Mouse (Mus musculus): ENCODE data around the gene Rrp15.
"Not testable (repeated sequence)": the region's sequence is repeated elsewhere in the genome, so short reads cannot be mapped to it uniquely, and the experiment has no call there.

The Rrp15 gene

GRCm38 (mm10) chr1:186748724-186749653, at the start of gene Rrp15:
Gene Rrp15, minus strand, starts transcription at chr1:186749358.
- DNase-seq (ENCODE audit: extremely low spot score, low read depth, low spot score), result peak; percentile 93

DNA sequence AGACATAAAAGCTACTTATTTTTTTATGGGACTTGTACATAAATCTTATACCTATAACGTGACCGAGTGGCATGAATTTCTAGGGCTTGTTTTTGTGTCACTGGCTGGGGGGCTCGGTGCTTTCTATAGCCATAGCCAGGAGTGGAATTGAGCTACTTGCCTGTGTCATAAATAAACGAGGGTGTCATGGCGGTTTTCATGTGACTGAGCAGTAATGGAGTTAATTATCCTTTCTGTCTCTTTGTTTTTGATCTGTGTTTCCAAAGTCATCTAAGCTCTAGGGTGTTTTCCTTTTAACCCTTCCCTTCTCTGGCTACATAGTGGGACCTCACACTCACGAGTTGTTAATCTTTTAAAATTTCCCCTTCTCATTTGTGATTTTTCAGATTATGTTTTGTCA, 48.8 kb upstream of the Rrp15 start:
- DNase-seq (ENCODE audit: extremely low spot score, low read depth, low spot score), result no peak

DNA sequence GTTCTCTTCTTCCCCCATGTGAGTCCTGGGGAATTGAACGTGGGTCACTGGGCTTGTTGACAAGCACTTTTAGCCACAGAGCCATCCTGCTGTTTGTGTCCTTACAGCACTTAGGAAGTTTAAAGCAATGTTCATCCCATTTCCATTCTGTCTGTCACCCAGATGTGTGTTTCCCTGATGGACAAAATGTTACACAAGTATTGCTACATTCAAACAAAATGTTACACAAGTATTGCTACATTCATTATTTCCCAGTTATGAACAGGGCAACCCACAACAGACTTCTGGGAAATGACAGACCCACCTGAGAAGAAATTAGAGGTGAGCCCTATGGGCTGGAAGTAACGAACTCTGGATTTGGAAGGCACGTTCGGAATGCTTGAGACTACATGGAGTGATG, 36.2 kb upstream of the Rrp15 start:
- DNase-seq (ENCODE audit: extremely low spot score, low read depth, low spot score), result no peak

DNA sequence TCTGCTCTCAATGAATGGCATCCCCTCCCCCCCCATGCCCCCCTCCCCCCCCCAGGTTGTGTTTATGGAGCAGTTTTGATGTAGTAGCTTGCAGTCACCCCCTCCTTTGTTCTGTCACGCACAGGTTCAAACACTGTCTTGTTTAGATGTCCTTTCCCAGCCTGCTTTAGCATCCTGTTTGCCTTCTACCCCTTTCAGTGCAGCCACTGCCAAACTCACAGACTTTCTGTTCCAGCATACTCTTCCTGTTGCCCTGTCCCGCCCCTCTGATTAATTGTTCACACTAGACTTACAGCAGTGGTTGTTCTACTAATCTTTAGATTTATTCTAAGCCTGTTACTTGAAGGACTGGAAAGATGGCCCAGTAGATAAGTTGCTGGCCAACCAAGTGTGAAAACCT, 31.7 kb upstream of the Rrp15 start:
- no peak for DNase-seq (ENCODE audit: extremely low spot score, low read depth, low spot score)

- no peak for DNase-seq (ENCODE audit: extremely low spot score, low read depth, low spot score)
Measured at GRCm38 (mm10) chr1:186773124-186773523, 24.0 kb upstream of the Rrp15 start.

DNA sequence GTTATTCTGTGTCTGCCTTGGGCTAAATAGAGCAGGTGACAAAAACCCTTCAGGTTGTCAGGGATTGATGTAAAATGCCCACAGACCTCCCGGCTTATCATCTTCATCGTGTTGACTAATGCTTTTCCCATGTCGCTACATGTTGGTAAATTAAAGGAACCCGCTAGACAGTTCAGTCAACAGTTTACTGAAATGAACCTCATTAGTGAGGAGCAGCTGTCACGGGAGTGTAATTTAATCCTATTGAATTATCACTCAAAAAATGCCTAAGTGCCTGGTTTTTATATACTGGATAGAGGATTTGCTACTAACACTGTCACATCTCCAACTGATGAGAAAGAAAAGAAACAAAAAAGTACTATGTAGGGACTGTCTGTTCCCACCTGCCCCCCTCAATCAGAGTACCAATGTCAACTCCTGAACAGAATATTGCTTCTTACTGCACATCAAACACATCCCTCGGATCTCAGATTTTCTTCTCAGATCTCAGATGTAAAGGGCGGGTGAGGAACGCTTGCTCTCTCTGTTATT, 23.5 kb upstream of the Rrp15 start:
- DNase-seq (ENCODE audit: extremely low spot score, low read depth, low spot score), result no peak

GRCm38 (mm10) chr1:186772005-186772404, 22.8 kb upstream of the Rrp15 start:
- no peak for DNase-seq (ENCODE audit: extremely low spot score, low read depth, low spot score)

DNA sequence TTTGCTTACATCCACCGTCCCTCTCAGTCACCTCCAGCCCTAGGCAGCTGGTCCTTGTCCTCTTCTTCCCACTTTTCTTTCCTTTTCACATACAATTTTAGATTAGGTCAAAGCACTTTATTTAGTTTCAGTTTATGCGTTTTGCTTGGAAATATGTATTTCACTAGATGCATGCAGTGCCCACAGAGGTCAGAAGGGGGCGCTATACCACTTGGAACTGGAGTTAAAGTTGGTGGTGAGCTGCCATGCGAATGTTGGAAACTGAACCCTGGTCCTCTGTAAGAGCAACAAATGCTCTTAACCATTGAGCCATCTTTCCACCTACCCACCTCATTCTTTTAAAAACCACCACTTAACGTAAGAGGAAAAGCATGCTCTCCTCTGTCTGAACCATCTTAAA, 21.5 kb upstream of the Rrp15 start:
- no peak for DNase-seq (ENCODE audit: extremely low spot score, low read depth, low spot score)

- DNase-seq (ENCODE audit: extremely low spot score, low read depth, low spot score), result no peak
Measured at GRCm38 (mm10) chr1:186768392-186768791, 19.2 kb upstream of the Rrp15 start.

DNA sequence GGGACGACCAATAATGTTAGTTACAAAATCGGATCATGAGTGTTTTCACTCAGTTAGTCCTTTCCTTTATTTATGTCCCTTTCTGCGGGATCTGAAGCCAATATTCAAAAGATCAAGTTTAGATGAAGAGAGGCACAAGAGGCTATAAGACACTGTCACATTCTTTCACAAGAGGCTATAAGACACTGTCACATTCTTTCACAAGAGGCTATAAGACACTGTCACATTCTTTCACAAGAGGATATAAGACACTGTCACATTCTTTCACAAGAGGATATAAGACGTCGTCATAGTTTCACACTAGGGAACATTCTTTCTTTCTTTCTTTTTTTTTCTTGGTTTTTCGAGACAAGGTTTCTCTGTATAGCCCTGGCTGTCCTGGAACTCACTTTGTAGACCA, 14.3 kb upstream of the Rrp15 start:
- not testable (repeated sequence) for DNase-seq (ENCODE audit: extremely low spot score, low read depth, low spot score)

DNA sequence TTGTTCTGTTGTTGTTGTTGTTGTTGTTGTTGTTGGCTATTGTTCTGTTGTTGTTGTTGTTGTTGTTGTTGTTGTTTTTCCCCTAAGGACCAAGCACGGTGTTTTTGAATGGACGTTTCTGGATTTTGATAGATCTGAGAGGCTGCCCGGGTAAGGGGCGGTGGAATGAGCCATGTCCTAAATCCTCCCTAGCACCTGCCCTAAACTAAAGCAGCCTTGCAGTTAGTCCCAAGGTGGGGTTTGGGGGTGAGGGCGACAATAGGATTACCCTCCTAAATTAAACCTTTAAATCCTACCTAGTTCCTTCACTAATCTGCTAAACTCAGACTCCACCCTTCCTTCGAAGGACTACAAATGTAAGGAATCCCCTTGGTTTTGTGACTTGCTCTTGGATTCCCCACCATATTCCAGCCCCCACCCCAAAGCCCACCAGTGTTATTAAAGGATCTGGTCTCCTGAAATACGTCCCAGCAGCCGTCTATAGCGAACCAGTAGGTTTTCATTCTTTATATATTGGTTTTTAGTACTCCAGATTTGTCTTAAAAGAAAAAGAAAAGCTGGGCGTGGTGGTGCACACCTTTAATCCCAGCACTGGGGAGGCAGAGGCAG, 621 bp upstream of the Rrp15 start:
- no peak for DNase-seq (ENCODE audit: extremely low spot score, low read depth, low spot score)

GRCm38 (mm10) chr1:186739828-186740227, 9.3 kb downstream of the Rrp15 start:
- DNase-seq (ENCODE audit: extremely low spot score, low read depth, low spot score), result no peak

DNA sequence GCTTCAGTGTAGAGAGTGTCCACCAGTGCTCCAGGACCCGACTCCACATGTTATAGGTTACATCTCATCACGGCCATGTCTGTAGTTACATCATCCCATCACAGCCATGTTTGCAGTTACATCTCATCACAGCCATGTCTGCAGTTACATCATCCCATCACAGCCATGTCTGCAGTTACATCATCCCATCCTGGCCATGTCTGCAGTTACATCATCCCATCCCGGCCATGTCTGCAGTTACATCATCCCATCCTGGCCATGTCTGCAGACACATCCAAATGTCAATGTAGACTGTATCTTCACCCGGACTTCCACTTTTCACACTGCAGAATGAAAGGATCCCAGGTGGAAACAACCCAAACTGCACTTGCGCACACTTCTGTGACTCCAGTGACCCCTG, 13.6 kb downstream of the Rrp15 start:
- no peak for DNase-seq (ENCODE audit: extremely low spot score, low read depth, low spot score)

GRCm38 (mm10) chr1:186733052-186733451, 16.1 kb downstream of the Rrp15 start:
- DNase-seq (ENCODE audit: extremely low spot score, low read depth, low spot score), result no peak

DNA sequence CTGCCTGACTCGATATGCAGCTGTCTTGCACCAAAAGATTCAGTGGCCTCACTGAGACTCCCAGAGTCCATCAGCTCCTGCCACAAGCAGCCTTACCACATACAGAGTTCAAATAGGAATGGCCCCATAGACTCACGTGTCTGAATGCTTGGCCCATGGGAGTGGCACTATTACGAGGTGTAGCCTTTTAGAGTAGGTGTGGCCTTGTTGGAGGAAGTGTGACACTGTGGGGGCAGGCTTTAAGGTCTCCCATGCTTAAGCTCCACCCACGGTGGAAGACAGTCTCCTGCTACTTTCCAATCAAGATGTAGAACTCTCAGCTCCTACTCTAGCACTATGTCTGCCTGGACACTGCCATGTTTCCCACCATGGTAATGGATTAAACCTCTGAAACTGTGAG, 20.4 kb downstream of the Rrp15 start:
- no peak for DNase-seq (ENCODE audit: extremely low spot score, low read depth, low spot score)

- no peak for DNase-seq (ENCODE audit: extremely low spot score, low read depth, low spot score)
Measured at GRCm38 (mm10) chr1:186726117-186726516, 23.0 kb downstream of the Rrp15 start.

GRCm38 (mm10) chr1:186722299-186722698, 26.9 kb downstream of the Rrp15 start:
- no peak for DNase-seq (ENCODE audit: extremely low spot score, low read depth, low spot score)

DNA sequence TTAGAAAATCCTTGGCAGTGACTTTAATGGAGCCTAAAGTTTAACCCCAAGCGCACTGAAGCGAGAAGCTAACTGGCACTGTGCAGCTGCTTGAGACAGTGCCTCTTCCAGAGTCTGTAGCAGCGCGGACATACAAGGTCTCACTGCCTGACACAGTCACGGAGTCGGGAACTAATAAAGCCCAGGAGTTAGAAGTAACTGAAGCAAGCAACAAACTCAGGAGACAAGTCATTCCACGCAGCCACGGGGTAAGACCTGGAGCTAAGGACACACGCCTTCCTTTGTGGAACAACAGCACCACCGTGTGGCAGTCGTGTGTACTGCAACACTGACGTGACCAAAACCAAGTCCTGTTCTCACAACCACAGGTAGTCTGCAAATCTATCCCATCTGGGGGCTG, 27.3 kb downstream of the Rrp15 start:
- peak; percentile 90 for DNase-seq (ENCODE audit: extremely low spot score, low read depth, low spot score)

GRCm38 (mm10) chr1:186721166-186721565, 28.0 kb downstream of the Rrp15 start:
- no peak for DNase-seq (ENCODE audit: extremely low spot score, low read depth, low spot score)

GRCm38 (mm10) chr1:186719708-186720107, 29.4 kb downstream of the Rrp15 start:
- DNase-seq (ENCODE audit: extremely low spot score, low read depth, low spot score), result no peak

- DNase-seq (ENCODE audit: extremely low spot score, low read depth, low spot score), result no peak
Measured at GRCm38 (mm10) chr1:186718881-186719280, 30.3 kb downstream of the Rrp15 start.
